Mouse (Mus musculus) neural tube, embryonic 11.5 days (tissue): ENCODE measurements around the gene Phc2. TPM values are rescaled to one million over a fixed set of nuclear protein-coding genes. Genes with fewer than 3 reads are reported as not detected.

ENCODE experiments used
- polyA plus RNA-seq: library from polyadenylated mRNA; unstranded; fragments of >200 nt; fragmentation: Nextera tagmentation; extraction: Ambion mirVana; gene quantifications from 2 replicates; pipeline ENCODE4 v1.2.1, GENCODE M21; 2014

Phc2 gene
- polyA plus RNA-seq, 1 experiment from 2014 or later = 123 TPM

Other genes starting within 250 kb of the Phc2 start
- gene Zscan20, start 44.6 kb upstream of the Phc2 start, polyA plus RNA-seq = 3.6 and 4.5 TPM in 2 replicates
- 0.23 and 0.66 TPM in 2 replicates for gene Tlr12, start 36.1 kb upstream of the Phc2 start, polyA plus RNA-seq
- 0.33 and 0.45 TPM in 2 replicates for gene A3galt2, start 100.7 kb downstream of the Phc2 start, polyA plus RNA-seq
- 46.6 and 50.1 TPM in 2 replicates for gene Zfp362, start 151.3 kb downstream of the Phc2 start, polyA plus RNA-seq
- 20.6 and 21.8 TPM in 2 replicates for gene Trim62, start 228.9 kb downstream of the Phc2 start, polyA plus RNA-seq